Mouse (Mus musculus) small intestine, adult 2 months (tissue): ENCODE measurements around the gene Lrrc66.

Source experiments
- CTCF ChIP-seq: fragments of 200-500 bp; IDR thresholded peaks from 2 replicates; pipeline ENCODE4 v1.5.1; 2012; ENCODE audit warnings: low read depth, mild to moderate bottlenecking, control low read depth, inconsistent platforms, low read length, moderate library complexity, mixed read lengths; ENCODE audit not compliant: insufficient replicate concordance, insufficient read length; ENCODE audit errors: extremely low read depth
- POLR2A ChIP-seq: fragments of 200-500 bp; IDR thresholded peaks from 2 replicates; pipeline ENCODE4 v1.6.1; 2012; ENCODE audit warnings: low read depth, mild to moderate bottlenecking, control low read depth, inconsistent platforms, low read length, moderate library complexity

DNA sequence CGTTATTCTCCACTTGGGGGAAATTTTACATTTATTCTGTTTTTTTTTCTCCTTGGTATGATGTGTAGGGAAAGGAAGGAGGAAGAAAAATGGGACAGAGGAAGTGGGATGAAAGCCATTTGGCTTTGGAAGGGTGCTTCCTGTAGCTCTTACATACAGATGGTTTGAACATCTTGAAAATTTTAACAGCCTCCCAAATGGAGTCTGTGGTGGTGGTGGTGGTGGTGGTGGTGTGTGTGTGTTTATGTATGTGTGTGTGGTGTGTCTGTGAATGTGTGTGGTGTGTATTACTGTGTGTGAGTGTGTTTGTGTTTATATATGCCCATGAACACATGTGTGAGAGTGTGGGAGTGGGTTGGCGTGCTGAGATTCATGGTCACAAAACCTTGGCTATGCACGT, 43.3 kb upstream of the Lrrc66 start:
- no peak for TF ChIP-seq CTCF
- no peak for TF ChIP-seq POLR2A
